Mouse (Mus musculus) G1E (cell line): ENCODE results near the gene Ptma.

ENCODE experiments used
- CTCF ChIP-seq: IDR thresholded peaks from 2 replicates; pipeline ENCODE4 v1.5.1; 2012; ENCODE audit warnings: low read depth, low read length, inconsistent platforms, mixed read lengths
- GATA1 ChIP-seq: IDR thresholded peaks from 2 replicates; pipeline ENCODE4 v1.6.1; 2012; ENCODE audit warnings: borderline replicate concordance, low read length, inconsistent platforms, mixed read lengths
- TAL1 ChIP-seq: conservative IDR thresholded peaks from 2 replicates; pipeline ENCODE4 v1.6.1; 2012; ENCODE audit warnings: low read depth, low read length, inconsistent platforms, mixed read lengths

- no peak for TF ChIP-seq CTCF
- TF ChIP-seq TAL1 = no peak
- no peak for TF ChIP-seq GATA1
Measured at GRCm38 (mm10) chr1:86506420-86506819, 20.1 kb upstream of the Ptma start.
